Mouse (Mus musculus): Measurements from ENCODE around the gene Gm20869.
"Not testable (repeated sequence)": the region's sequence is repeated elsewhere in the genome, so short reads cannot be mapped to it uniquely, and the experiment has no call there.

The Gm20869 gene

GRCm38 (mm10) chrY:71469149-71469548 lies at the start of gene Gm20869:
Gene Gm20869, plus strand, starts transcription at chrY:71469449.
- DNase-seq: not testable (repeated sequence)
